Mouse (Mus musculus) kidney, adult 9 months (tissue): ENCODE measurements at regions not wholly inside any gene's neighbourhood (a gene's known extent, or its start where the extent isn't known, plus 50 kb on each side); places are given as distances from the start of the nearest gene placed in this dataset.
A peak's percentile ranks its signal among the peaks of the same experiment; 100 is the strongest.

Source experiments
- DNase-seq: peaks from one replicate; pipeline ENCODE4 v3.0.0; 2022

DNA sequence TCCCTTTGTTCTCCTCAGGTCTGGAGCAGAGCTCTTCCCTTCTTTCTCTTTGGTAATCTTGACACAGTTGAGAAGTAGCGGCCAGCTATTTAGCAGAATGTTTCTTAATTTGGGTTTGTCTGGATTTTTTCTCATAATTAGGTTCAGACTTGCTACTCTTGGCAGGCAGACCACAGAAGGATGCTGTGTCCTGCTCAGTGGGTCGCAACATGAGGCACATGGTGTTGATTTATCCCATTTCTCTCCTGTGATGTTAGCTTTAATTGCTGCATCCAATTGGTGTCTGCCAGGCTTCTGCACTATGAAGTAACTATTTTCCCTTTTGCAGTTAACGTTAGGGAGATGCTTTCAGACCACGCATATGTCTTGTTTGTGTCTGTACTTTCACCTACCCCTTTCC is 768.7 kb downstream of the Gm826 start:
- no peak for DNase-seq

DNA sequence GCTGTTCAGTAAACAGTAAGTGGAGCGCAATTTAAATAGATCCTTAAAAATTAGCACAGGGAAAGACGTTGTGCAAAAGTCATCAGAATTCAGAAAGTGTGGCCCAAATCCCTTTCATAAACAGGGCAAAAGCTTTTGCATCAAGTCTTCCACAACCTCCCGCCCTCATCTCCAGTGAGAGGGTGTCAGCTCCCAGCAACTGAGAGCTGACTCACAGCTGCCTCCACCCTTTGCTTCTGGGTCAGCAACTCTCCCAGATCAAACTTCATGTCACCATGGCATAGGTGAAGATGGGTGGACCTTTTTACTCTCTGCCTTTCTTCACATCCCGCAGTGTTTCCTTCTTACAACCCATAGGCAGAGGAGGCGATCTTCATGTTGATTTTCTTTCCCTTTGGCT is 768.0 kb downstream of the Gm826 start:
- no peak for DNase-seq

DNA sequence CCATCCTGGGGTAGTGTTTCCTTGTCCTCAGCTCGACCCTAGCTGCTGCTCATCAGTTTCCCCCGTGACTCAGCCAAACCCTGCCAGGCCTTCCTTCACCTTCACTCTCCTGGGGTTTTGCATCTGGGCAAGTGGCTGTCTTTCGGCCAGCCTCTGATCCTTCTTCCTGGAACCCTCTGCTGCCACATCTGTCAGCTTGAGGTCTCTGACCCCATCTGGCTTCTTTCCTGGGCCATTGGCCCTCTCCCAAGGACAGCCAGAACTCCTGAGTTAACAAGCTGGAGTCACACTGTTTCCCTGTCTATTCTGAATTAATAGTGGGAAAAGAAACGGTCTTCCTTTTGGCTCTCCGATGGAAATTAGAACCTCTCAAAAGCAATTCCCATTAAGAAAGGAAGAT is 767.5 kb downstream of the Gm826 start:
- DNase-seq = peak; percentile 22

DNA sequence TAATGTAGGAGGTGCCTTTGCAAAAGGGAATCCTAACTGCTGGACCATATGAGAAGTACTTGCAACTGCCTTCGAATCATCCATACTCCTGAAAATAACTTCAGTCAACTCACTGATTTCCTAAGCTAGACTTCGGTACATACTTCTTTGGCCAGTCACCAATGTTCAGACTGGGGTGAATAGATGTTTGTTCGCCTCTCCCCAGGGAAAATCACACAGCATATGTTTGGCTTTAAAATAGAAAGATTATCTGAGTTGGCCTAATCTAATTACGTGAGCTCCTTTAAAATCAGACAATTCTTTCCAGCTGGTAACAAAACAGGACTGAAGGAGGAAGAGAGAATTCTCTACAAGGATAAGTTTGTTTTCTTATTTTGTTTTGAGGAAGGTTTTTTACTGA is 765.6 kb downstream of the Gm826 start:
- no peak for DNase-seq

GRCm38 (mm10) chr2:159571862-159572261 is 762.1 kb downstream of the Gm826 start:
- DNase-seq = no peak

DNA sequence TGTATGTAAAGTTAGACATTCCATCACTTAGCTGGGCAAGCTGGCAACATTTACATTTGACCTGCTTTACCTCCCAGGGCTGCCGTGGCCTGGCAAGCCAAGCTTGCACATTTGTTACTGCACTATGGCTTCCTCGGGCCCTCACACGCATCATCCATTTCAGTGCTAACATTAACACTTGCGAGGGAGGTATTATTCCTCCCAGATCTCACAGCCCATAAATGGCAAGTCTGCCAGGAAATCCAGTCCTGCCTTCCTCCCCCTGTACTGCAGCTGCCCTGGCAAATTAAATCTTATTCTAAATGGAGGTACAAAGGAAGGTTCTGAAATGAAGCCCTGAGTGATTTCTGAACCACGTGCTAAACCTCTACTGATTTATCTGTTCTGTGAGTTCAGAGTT is 758.7 kb downstream of the Gm826 start:
- DNase-seq = no peak

DNA sequence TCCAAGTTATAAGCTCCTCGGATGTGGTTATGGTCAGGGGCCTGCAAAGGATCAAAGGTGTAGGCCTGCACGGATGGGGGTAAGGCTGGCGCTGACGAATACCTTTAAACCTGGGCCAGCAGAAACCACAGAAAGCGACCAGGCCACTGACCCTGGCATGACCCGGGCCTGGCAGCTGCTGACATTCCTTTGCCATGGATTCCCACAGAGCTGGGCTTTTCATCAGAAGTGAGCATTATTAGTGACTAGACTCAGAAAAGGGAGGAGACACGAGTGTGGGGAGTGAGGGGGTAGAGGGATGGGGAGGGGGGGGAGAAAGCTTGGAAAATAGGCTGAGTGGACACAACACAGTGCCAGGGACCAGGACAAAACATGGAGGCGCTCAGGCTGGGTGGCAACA is 750.9 kb downstream of the Gm826 start:
- no peak for DNase-seq

GRCm38 (mm10) chr2:159584641-159585040 is 749.3 kb downstream of the Gm826 start:
- no peak for DNase-seq

GRCm38 (mm10) chr2:159586697-159587473 is 747.1 kb downstream of the Gm826 start:
- no peak for DNase-seq

DNA sequence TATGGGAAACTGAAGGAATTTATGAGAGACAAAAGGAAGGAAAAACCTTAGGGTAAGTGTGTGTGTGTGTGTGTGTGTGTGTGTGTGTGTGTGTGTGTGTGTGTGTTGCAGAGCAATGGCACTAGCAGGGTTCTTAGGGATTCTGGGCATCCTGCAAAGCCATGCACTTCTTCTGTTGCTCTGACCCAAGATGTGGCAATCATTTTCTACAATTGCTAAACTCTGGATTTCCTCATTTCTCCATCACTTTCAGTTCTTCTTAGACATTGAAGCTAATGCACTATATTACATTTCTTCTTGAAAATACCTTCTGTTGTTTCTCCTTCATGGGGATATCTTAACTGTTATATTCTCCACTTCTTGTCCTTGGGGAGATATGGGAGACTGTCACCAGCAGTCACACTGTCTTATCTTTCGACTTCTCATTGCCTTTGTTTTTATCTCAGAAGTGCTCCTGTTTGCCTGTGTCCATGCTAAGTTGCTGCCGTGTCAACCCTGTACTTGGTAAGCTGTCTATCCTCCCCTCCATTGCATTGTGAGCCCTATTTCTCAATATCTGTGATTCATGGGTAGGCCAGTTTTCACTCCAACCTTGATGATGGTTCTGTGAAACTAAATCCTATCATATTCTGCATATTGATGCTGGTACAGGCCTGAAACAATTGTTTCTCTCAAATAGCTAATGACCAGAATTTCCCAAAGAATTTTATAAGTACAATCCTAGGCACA is 742.4 kb downstream of the Gm826 start:
- DNase-seq = no peak

GRCm38 (mm10) chr2:159592841-159593240 is 741.1 kb downstream of the Gm826 start:
- no peak for DNase-seq

DNA sequence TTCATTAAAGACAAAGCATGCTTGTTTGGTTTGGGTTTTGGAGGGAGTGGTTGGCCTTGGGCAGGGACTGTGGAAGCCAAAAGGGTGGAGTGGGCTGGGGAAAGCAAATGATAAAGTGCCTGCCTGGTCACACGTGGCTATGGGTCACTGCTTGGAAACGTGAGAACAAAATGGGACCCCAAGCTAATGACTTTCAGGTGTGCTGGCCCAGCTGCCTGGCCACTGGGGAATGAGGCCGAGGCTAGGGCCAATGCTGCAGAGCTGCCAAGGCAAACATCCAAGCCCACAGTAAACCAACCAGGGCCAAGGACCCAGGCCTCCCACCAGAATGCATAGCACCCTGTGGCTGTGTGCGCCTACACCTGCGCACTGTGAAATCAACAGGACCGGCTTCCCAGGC is 737.7 kb downstream of the Gm826 start:
- DNase-seq = no peak

DNA sequence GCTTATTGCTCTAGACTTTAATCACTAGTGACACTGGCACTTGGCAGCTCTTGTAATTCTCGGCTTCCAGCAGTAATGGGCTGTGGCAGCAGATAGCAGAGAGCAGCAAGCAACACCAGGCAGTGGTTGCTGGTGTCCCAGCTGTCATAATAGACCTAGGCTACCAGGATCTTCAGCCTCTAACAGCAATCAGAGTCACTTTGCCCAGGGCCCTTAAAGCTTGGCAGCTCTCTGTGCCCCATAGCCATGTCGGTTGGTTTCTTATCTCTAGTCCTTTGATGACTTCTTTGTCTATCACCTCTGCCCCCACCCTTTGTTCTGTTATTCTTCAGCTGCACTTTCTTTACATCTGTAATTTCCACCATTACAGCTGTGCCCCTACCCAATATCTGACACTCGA is 735.9 kb downstream of the Gm826 start:
- DNase-seq = no peak

GRCm38 (mm10) chr2:159607191-159607590 is 726.8 kb downstream of the Gm826 start:
- DNase-seq = peak; percentile 10

GRCm38 (mm10) chr2:159610451-159610850 is 723.5 kb downstream of the Gm826 start:
- no peak for DNase-seq

GRCm38 (mm10) chr2:159616685-159617084 is 717.3 kb downstream of the Gm826 start:
- DNase-seq = no peak

GRCm38 (mm10) chr2:159621261-159621660 is 712.7 kb downstream of the Gm826 start:
- no peak for DNase-seq

- no peak for DNase-seq
Observed at GRCm38 (mm10) chr2:159622141-159622669, 711.8 kb downstream of the Gm826 start.

DNA sequence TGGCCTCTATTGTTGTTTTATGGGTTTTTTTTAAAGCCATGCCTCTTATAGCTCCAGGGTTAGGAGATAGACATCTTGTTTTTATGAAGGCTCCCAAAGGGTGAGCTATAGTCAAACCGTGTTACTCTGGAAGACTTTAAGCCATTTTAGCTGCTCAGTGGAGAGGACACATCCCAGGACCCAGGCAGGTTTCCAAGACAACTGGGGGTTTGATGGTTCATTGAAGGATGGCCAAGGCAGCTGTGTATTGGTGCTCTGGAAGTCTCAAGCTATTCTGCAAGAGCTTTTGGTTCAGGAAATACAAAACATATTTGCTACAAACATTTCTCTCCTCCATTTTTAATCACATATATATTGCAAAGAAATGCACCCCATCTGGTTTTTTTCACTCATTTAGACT is 708.7 kb downstream of the Gm826 start:
- no peak for DNase-seq

GRCm38 (mm10) chr2:159645861-159646260 is 688.1 kb downstream of the Gm826 start:
- peak; percentile 28 for DNase-seq

- DNase-seq = no peak
Observed at GRCm38 (mm10) chr2:159646595-159646994, 687.4 kb downstream of the Gm826 start.

- no peak for DNase-seq
Observed at GRCm38 (mm10) chr2:159652243-159652642, 681.7 kb downstream of the Gm826 start.

DNA sequence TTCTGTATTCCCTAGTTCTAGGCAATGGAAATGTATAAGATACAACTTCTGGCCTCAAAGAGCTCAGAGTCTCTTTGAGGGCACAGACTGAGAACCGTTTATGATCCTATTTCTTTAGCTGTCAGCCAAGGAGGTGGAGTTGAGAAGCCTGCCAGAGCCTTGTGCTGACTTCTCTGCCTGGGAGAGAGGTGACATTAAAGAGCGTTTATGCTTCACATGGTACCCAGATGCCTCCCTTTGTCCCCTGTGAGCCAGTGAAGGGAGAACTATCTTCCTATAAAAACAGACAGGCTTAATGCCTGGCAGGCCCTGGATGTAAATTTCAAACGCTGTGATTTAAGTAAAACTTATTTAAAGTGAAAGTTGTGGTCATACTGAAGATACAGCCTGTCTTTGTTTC is 657.1 kb downstream of the Gm826 start:
- no peak for DNase-seq

DNA sequence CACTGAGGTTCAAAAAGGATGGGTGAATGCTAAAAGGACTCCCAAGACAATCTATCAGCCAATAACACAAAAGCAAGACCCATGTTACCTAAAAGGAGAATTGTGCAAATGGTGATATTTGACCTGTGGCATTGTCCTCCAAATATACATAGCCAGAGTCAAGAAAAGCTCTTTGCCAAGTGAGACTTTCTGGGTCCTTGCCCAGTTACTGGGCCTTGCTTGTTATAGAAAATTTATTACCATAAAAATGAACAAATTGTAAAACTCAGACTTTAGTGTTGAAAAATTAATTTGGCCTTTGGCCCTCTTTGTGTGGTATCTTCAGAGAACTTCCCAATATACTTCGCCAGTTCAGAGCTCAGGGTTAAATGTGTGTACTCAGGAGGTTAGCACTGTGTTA is 653.3 kb downstream of the Gm826 start:
- DNase-seq = no peak
